Mouse (Mus musculus): ENCODE results near the gene Mef2b.

DNA sequence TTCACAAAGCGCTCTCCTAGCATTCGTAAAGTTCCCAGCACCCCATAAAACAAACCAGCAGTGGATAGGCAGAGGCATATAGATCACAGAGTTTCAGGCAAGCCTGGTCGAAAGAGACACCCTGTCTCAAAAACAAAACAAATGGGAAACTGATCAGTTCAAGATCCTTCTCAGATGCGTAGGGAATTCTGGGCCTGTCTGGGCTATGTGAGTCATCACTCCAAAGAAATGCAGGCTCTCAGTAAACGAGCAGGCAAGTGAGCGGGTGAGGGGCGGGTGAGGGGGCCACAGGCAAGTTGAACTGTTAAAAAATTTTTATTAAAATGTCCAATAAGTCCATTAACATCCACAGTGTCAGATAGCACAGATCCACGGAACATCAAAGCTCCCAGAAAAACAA, 46.7 kb upstream of the Mef2b start:
- TF ChIP-seq CTCF (IDR thresholded peaks at IDR 0.05; ENCODE audit: extremely low read depth, insufficient read depth, insufficient read length, insufficient replicate concordance) (no peak), POLR2A (IDR thresholded peaks at IDR 0.05; ENCODE audit: low read depth, low read length) (no peak)
